Mouse (Mus musculus) activated CD4-positive, CD25-positive, alpha-beta regulatory T cell (primary cell): ENCODE results near the gene Gm6904. TPM values are rescaled to one million over a fixed set of nuclear protein-coding genes. Genes with fewer than 3 reads are reported as not detected.

Experiments used
- polyA plus RNA-seq, 2 experiments: library from polyadenylated mRNA; unstranded; fragments of 100-300 nt; shearing (Covaris generic); gene quantifications; one replicate each; pipeline ENCODE4 v1.2.1; 2017

Gm6904 gene
- polyA plus RNA-seq: 1 to 10 TPM; 7.9 to 9.1 TPM

DNA sequence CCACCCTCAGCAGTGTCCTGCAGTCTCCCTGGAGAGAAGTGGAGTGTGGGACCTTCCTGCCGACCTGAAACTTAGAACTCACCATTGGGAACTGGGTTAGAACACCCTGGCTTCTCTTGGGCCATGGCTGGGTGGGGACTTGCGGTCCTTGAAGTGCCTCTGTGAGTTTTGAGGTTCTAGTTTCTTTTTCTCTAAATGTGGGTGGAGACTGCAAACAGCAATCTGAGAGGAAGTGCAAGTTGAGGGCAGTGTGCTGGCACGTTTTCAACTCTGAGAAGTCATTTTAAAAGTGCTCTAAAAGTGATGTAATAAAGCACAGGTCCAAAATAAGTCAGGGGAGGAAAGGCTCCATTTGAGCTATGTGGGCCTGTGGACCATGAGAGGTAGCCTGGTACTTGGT lies at the start of gene Gm6904:
Gene Gm6904, minus strand, starts transcription at position 161 of the 400 bp plus-strand sequence.

DNA sequence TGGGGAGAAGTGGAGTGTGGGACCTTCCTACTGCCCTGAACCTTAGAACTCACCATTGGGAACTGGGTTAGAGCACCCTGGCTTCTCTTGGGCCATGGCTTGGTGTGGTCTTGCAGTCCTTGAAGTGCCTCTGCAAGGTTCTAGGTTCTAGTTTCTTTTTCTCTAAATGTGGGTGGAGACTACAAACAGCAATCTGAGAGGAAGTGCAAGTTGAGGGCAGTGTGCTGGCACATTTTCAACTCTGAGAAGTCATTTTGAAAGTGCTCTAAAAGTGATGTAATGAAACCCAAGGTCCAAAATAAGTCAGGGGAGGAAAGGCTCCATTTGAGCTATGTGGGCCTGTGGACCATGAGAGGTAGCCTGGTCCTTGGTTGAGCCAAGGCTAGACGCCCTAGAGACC lies 37.4 kb upstream of the Gm6904 start, which contains the start of gene Phf11a:
Gene Phf11a, minus strand, starts transcription at position 132 of the 400 bp plus-strand sequence.

DNA sequence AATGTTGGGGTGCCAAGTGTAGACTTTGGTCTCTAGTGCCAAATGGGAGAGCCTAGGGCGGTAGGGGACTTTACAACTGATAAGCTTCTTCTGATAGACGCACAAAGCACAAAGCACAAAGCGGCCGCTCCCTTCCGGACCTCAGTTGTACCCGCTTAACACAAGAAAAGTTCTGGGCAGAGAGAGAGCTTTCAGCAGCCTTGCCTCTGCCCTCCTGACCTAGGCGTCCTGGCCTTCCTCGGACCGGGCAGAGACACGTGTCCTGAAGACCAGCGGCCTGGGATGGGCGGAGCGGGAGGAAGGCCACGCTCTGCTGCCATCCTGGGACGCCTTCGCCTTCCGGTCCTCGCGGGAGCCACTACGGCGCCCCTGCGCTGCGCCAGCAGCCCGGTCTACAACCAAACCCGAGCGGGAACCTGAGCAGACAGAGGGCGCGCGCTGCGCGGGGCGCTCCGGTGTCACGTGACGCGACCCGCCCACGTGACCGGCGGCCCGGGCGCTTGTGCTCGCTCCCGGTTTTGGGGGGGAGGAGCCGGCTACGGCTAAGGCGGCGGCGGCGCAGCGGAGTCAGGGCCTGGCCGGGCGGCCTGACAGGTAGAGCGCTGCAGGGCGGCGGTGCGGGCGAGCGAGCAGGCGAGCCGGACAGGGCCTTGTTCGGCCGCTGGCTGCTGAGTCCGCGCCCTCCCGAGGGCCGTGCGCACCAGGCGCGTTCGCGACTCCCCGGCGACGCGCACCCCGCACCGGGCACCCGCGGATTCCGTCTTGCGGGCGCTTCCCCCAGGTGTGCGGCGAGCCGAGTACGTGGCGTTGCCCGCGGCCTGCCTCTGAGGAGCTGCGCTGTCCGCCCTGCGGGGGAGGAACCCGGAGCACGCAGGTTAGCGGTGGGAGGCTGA lies 59.1 kb downstream of the Gm6904 start, which contains the start of gene Rcbtb1:
Gene Rcbtb1, plus strand, starts transcription at position 499 of the 893 bp plus-strand sequence.

Other genes starting within 250 kb of the Gm6904 start
- gene 1700129C05Rik, start 117.3 kb downstream of the Gm6904 start, polyA plus RNA-seq: not detected
- not detected for gene Gm5142, start 81.5 kb downstream of the Gm6904 start, polyA plus RNA-seq
- 10 to 100 TPM; 53.7 to 61.2 TPM for gene Rcbtb1, start 59.0 kb downstream of the Gm6904 start, polyA plus RNA-seq
- gene Phf11a, start 37.3 kb upstream of the Gm6904 start, polyA plus RNA-seq: 10 to 100 TPM; 25.6 to 62.0 TPM
- 100 to 1,000 TPM; 167 to 245 TPM for gene Phf11b, start 81.1 kb upstream of the Gm6904 start, polyA plus RNA-seq
- gene Phf11d, start 105.3 kb upstream of the Gm6904 start, polyA plus RNA-seq: 10 to 100 TPM; 15.3 to 17.1 TPM
- gene Phf11c, start 135.2 kb upstream of the Gm6904 start, polyA plus RNA-seq: 10 to 100 TPM; 26.8 to 27.6 TPM
- gene Setdb2, start 180.7 kb upstream of the Gm6904 start, polyA plus RNA-seq: 10 to 100 TPM; 19.4 to 21.0 TPM
- 10 to 100 TPM; 51.1 to 54.9 TPM for gene Cab39l, start 180.8 kb upstream of the Gm6904 start, polyA plus RNA-seq